Mouse (Mus musculus) hindbrain, embryonic 11.5 days (tissue): ENCODE results near the gene Cish. TPM values are rescaled to one million over a fixed set of nuclear protein-coding genes. Genes with fewer than 3 reads are reported as not detected.

Source experiments
- ATAC-seq: fragments of 200-750 bp; cut with Nextera tagmentation; 2 replicates; pipeline ENCODE4 v1.8.0; 2017; ENCODE audit warnings: mild to moderate bottlenecking, moderate TSS enrichment, moderate library complexity; ENCODE audit not compliant: low FRiP score
- DNase-seq: peaks from one replicate; pipeline ENCODE4 v3.0.0-alpha.2; 2015; ENCODE audit warnings: low spot score
- H3K27ac ChIP-seq: fragments of 300-500 bp; sonication (generic); 2 replicates; pipeline ENCODE4 v1.5.1; 2014; ENCODE audit warnings: mild to moderate bottlenecking, low read depth, low read length
- H3K27me3 ChIP-seq: fragments of 300-500 bp; sonication (generic); 2 replicates; pipeline ENCODE4 v1.6.1; 2014; ENCODE audit warnings: mild to moderate bottlenecking, low read length, moderate library complexity, mixed read lengths; ENCODE audit not compliant: control insufficient read depth, insufficient read depth
- H3K36me3 ChIP-seq: fragments of 300-500 bp; sonication (generic); 2 replicates; pipeline ENCODE4 v1.6.1; 2014; ENCODE audit warnings: mild to moderate bottlenecking, low read length, moderate library complexity, mixed read lengths; ENCODE audit not compliant: control insufficient read depth, insufficient read depth
- H3K4me1 ChIP-seq: fragments of 300-500 bp; sonication (generic); replicated peaks from 2 replicates; pipeline ENCODE4 v1.6.1; 2014; ENCODE audit warnings: low read length, mixed read lengths; ENCODE audit not compliant: control insufficient read depth, insufficient read depth
- H3K4me2 ChIP-seq: fragments of 300-500 bp; sonication (generic); replicated peaks from 2 replicates; pipeline ENCODE4 v1.6.1; 2014; ENCODE audit warnings: mild to moderate bottlenecking, low read depth, low read length
- H3K4me3 ChIP-seq: fragments of 300-500 bp; sonication (generic); 2 replicates; pipeline ENCODE4 v1.5.1; 2014; ENCODE audit warnings: low read depth, low read length
- H3K9ac ChIP-seq: fragments of 300-500 bp; sonication (generic); 2 replicates; pipeline ENCODE4 v1.6.1; 2014; ENCODE audit warnings: low read depth, low read length
- H3K9me3 ChIP-seq: fragments of 300-500 bp; sonication (generic); 2 replicates; pipeline ENCODE4 v1.6.1; 2016; ENCODE audit warnings: low read length; ENCODE audit not compliant: control insufficient read depth
- WGBS: fragments of 180-500 bp; shearing (Covaris S2); extraction: QIAGEN DNeasy Blood & Tissue Kit; methylation state at CpG from one replicate; pipeline ENCODE4 v1.1.7; 2014; 5-methylcytosine and 5-hydroxymethylcytosine counted together
- polyA plus RNA-seq: library from polyadenylated mRNA; unstranded; fragments of >200 nt; fragmentation: Nextera tagmentation; extraction: Ambion mirVana; gene quantifications from 2 replicates; pipeline ENCODE4 v1.2.1, GENCODE M21; 2014

Gene Cish
- polyA plus RNA-seq, 1 experiment from 2014 or later: 6.5 TPM

DNA sequence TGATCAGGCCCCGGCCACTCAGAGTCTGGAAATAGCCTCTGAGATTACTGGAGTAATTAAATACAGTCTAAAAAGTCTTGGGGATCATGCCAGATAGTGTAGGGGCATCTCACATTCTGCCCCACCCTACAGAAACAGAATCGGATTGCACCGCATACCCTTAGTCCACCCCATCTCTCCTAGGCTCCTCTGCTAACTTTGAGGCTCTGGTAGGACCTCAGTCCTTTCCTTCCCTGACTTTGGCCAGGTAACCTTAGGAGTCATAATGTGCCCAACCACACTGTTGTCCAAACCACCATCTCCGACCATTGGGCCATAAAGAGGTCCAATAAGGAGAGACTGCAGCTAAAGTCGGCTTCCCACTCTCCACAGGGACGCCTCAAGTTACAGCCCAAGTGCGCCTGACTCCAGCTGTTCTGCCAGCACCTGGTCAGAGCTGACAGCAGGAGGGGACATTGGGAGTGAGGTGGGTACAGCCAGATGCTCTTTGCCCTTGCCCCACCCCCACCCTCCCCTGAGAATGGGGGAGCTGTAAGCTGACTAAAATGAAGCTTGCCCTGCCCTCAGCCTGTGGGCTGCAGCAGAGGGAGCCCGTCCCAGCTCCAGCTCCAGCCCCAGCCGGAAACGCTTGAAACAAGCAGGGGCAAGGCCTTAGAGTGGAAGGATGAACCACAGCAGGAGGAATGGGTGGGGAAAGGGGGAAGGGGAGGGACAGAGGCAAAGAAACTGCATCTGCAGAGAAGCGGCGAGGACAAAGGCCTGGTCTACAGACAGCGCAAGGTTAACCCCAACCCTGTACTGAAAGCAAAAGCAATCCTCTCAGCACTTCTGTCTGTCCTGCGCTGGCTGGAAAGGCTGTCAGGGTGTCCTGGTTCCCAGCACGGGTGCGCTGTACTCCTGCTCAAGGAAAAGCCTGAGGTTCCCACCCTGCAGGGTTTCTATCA lies 16.2 kb upstream of the Cish start:
- Histone ChIP-seq H3K36me3 (no peaks in the 10 kb centered on the region), H3K9me3 (no peaks in the 10 kb centered on the region), H3K9ac (0 out of 2 replicates have a peak overlapping the region, but pooled peaks have one; percentile 5), H3K4me3 (no peak overlapping the region), H3K4me1 (no peaks in the 10 kb centered on the region), H3K27me3 (no peaks in the 10 kb centered on the region), H3K27ac (no peak overlapping the region), H3K4me2 (no peak overlapping the region; the same call in 1 of the 2 replicates)
- 22% methylated on average over 16 of the region's 16 CpGs for WGBS
- DNase-seq (peak; percentile 45), ATAC-seq (peak; percentile 64; the same call in 1 of the 2 replicates)

- Histone ChIP-seq H3K4me2 (no peak overlapping the region), H3K9ac (no peak overlapping the region), H3K9me3 (no peaks in the 10 kb centered on the region), H3K4me1 (no peaks in the 10 kb centered on the region), H3K27ac (no peak overlapping the region), H3K27me3 (no peaks in the 10 kb centered on the region), H3K36me3 (no peaks in the 10 kb centered on the region), H3K4me3 (no peak overlapping the region)
- WGBS: 42% methylated on average over 13 of the region's 13 CpGs
- DNase-seq: no peak
- ATAC-seq: peak; percentile 22; the same call in 1 of the 2 replicates
Measured at GRCm38 (mm10) chr9:107280322-107281027, 15.4 kb upstream of the Cish start.

DNA sequence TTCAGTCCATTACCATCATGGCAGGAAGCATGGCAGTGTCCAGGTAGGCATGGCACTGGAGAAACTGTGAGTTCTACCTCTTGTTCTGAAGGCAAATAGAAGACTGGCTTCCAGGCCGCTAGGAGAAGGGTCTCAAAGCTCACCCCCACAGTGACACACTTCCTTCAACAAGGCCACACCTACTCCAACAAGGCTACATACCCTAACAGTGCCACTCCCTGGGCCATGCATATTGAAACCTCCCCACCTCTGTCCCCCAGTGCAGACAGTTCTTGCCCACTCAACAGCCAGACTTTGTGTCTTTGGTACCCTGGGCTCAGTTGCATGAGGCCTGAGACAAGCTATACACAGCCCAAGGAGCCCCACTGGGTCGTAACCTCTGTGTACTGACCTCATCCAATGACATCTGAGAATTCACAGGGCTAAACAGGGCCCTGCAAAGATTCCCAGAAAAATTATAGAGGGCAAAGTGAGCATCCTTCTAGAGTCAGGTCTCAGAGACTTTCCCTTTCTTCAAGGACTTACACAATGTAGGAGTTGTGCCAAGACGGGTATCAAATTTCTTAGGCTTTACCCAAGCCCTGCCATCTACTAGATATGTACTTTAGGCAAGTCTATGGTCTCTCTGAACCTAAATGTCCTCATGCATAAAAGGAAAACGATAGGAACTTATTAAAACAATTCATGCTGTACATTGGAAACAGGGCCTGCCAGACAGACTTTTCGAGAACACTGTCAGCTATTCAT lies 14.4 kb upstream of the Cish start:
- no peaks in the 10 kb centered on the region for H3K27me3 ChIP-seq
- ATAC-seq: no peak

GRCm38 (mm10) chr9:107282951-107283350 lies 12.9 kb upstream of the Cish start:
- H3K9ac ChIP-seq: no peak overlapping the region
- H3K4me1 ChIP-seq: no peaks in the 10 kb centered on the region
- H3K36me3 ChIP-seq: no peaks in the 10 kb centered on the region
- DNase-seq (no peak), ATAC-seq (no peak)
- no peak overlapping the region for H3K4me2 ChIP-seq
- 87% methylated on average over 9 of the region's 9 CpGs for WGBS
- H3K9me3 ChIP-seq: no peaks in the 10 kb centered on the region
- H3K27me3 ChIP-seq: no peaks in the 10 kb centered on the region
- H3K27ac ChIP-seq: no peak overlapping the region
- no peak overlapping the region for H3K4me3 ChIP-seq

More for the DNA sequence above, 14.4 kb upstream of the Cish start:
- no peak for DNase-seq
- Histone ChIP-seq H3K27ac (no peak overlapping the region), H3K4me1 (no peaks in the 10 kb centered on the region), H3K4me2 (no peak overlapping the region), H3K4me3 (no peak overlapping the region), H3K36me3 (no peaks in the 10 kb centered on the region), H3K9ac (no peak overlapping the region), H3K9me3 (no peaks in the 10 kb centered on the region)
- WGBS: 84% methylated on average over 5 of the region's 5 CpGs

GRCm38 (mm10) chr9:107285009-107285408 lies 10.8 kb upstream of the Cish start:
- Histone ChIP-seq H3K9ac (no peak overlapping the region), H3K27ac (no peak overlapping the region), H3K4me2 (no peak overlapping the region), H3K36me3 (no peaks in the 10 kb centered on the region), H3K4me3 (no peak overlapping the region), H3K27me3 (peaks cover 4% of the 10 kb centered on the region; the same call in 1 of the 2 replicates), H3K9me3 (no peaks in the 10 kb centered on the region), H3K4me1 (peaks cover 3% of the 10 kb centered on the region; the same call in 1 of the 2 replicates)
- no peak for DNase-seq
- WGBS: 18% methylated on average over 3 of the region's 3 CpGs
- no peak for ATAC-seq

DNA sequence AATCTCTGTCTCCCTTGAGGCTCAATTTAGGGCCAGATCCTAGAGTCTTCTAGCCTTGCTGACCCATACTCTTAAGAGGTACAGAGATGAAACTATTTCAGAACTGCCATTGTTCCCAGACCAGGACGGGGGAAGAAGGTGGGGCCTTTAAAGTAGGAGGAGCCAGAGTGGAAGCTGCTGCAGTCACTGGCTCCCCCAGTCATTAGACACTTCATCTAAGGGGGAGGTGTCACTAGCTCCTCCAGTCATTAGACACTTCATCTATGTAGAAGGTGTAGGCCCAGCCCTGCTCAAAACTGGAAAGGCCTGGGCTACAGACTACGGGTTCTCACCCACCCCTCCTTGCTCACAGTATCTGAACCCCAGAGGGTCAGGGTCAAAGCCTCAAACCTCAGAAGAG lies 8.5 kb upstream of the Cish start:
- ATAC-seq: no peak
- no peak overlapping the region for H3K4me2 ChIP-seq
- no peaks in the 10 kb centered on the region for H3K9me3 ChIP-seq
- 72% methylated on average over 2 of the region's 2 CpGs for WGBS
- H3K27me3 ChIP-seq: peaks cover 4% of the 10 kb centered on the region; the same call in 1 of the 2 replicates
- no peak overlapping the region for H3K9ac ChIP-seq
- DNase-seq: no peak
- H3K36me3 ChIP-seq: no peaks in the 10 kb centered on the region
- peaks cover 3% of the 10 kb centered on the region; the same call in 1 of the 2 replicates for H3K4me1 ChIP-seq
- H3K4me3 ChIP-seq: no peak overlapping the region
- no peak overlapping the region for H3K27ac ChIP-seq

GRCm38 (mm10) chr9:107288105-107288650 lies 7.6 kb upstream of the Cish start:
- Histone ChIP-seq H3K9ac (no peak overlapping the region), H3K4me2 (no peak overlapping the region), H3K4me1 (peaks cover 3% of the 10 kb centered on the region; the same call in 1 of the 2 replicates), H3K27me3 (peaks cover 7% of the 10 kb centered on the region), H3K27ac (no peak overlapping the region), H3K36me3 (no peaks in the 10 kb centered on the region), H3K9me3 (no peaks in the 10 kb centered on the region), H3K4me3 (no peak overlapping the region)
- 91% methylated on average over 14 of the region's 14 CpGs for WGBS
- no peak for ATAC-seq
- DNase-seq: no peak

DNA sequence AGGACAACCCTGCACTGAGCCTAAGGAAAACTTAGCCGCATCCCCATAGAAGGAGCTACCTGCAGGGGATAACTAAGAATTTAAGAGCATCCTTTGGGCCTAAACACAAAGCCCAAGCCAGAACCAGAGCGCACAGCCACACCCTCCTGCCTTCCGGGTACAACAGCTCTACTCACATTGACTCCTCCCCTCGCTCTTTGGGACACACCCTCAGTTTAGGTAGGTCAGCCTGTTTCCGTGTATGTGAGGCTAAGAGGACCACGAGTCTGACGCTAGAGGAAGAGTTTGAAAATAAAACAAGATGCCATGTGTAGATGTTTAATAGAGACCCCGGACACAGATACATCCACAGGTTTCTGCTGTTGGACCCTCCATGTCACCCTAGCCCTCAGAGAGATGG lies 7.1 kb upstream of the Cish start:
- Histone ChIP-seq H3K36me3 (no peaks in the 10 kb centered on the region), H3K9ac (no peak overlapping the region), H3K27ac (no peak overlapping the region), H3K27me3 (peaks cover 7% of the 10 kb centered on the region), H3K9me3 (no peaks in the 10 kb centered on the region), H3K4me2 (peak overlapping the region; percentile 55), H3K4me3 (peak overlapping the region; percentile 36; the same call in 1 of the 2 replicates), H3K4me1 (peaks cover 3% of the 10 kb centered on the region; the same call in 1 of the 2 replicates)
- no peak for DNase-seq
- ATAC-seq: no peak
- 22% methylated on average over 8 of the region's 8 CpGs for WGBS
